Mouse (Mus musculus) large intestine, adult 2 months (tissue): ENCODE results near the gene Plekha1. TPM values are rescaled to one million over a fixed set of nuclear protein-coding genes. Genes with fewer than 3 reads are reported as not detected.

Experiments used
- DNase-seq: peaks from one replicate; pipeline ENCODE4 v3.0.0-alpha.2; 2012; ENCODE audit warnings: low read depth, low spot score
- WGBS: fragments of 180-500 bp; shearing (Covaris S2); methylation state at CpG from one replicate; pipeline ENCODE4 v1.1.7; 2018; 5-methylcytosine and 5-hydroxymethylcytosine counted together
- polyA plus RNA-seq: library from polyadenylated mRNA; depleted of rRNA; stranded (reverse); fragments of >200 nt; gene quantifications from 2 replicates; pipeline ENCODE4 v1.2.3, GENCODE M21; 2012; rRNA removed

Plekha1 gene
- polyA plus RNA-seq, 1 experiment: 24.4 TPM

- 80% methylated on average over 12 of the region's 12 CpGs for WGBS
- DNase-seq: no peak
Observed at GRCm38 (mm10) chr7:130946303-130946702, 80.7 kb downstream of the Plekha1 start.

- 53% methylated on average over 5 of the region's 5 CpGs for WGBS
- no peak for DNase-seq
Observed at GRCm38 (mm10) chr7:130948563-130949208, 83.1 kb downstream of the Plekha1 start.

GRCm38 (mm10) chr7:130949331-130949751 is 83.8 kb downstream of the Plekha1 start:
- no peak for DNase-seq
- 43% methylated on average over 8 of the region's 8 CpGs for WGBS

GRCm38 (mm10) chr7:130950482-130950881 is 84.9 kb downstream of the Plekha1 start:
- 89% methylated on average over 7 of the region's 7 CpGs for WGBS
- no peak for DNase-seq

GRCm38 (mm10) chr7:130951004-130951403 is 85.4 kb downstream of the Plekha1 start:
- WGBS: 83% methylated on average over 5 of the region's 5 CpGs
- DNase-seq: no peak

GRCm38 (mm10) chr7:130953376-130953775 is 87.8 kb downstream of the Plekha1 start:
- 92% methylated on average over 10 of the region's 10 CpGs for WGBS
- no peak for DNase-seq

GRCm38 (mm10) chr7:130954177-130954601 is 88.6 kb downstream of the Plekha1 start:
- WGBS: 84% methylated on average over 10 of the region's 10 CpGs
- DNase-seq: no peak

GRCm38 (mm10) chr7:130958551-130958950 is 93.0 kb downstream of the Plekha1 start:
- 81% methylated on average over 7 of the region's 7 CpGs for WGBS
- DNase-seq: no peak

GRCm38 (mm10) chr7:130959868-130960267 is 94.3 kb downstream of the Plekha1 start:
- WGBS: 23% methylated on average over 7 of the region's 7 CpGs

GRCm38 (mm10) chr7:130961429-130961828 is 95.9 kb downstream of the Plekha1 start:
- 66% methylated on average over 6 of the region's 6 CpGs for WGBS
- DNase-seq: no peak

More at GRCm38 (mm10) chr7:130959868-130960267, 94.3 kb downstream of the Plekha1 start:
- DNase-seq: no peak

Other genes with a start within 250 kb of the Plekha1 start
- 0.02 and 0.03 TPM in 2 replicates for gene Btbd16, start 91.7 kb upstream of the Plekha1 start, polyA plus RNA-seq
- 26.3 and 32.1 TPM in 2 replicates for gene Htra1, start 70.4 kb downstream of the Plekha1 start, polyA plus RNA-seq
- 799 and 934 TPM in 2 replicates for gene Dmbt1, start 166.3 kb downstream of the Plekha1 start, polyA plus RNA-seq